Mouse (Mus musculus) lung, postnatal 25 days (tissue): ENCODE measurements at regions not wholly inside any gene's neighbourhood (a gene's known extent, or its start where the extent isn't known, plus 50 kb on each side); places are given as distances from the start of the nearest gene placed in this dataset.
"Not testable (repeated sequence)": the region's sequence is repeated elsewhere in the genome, so short reads cannot be mapped to it uniquely, and the experiment has no call there.

Experiments used
- DNase-seq: peaks from one replicate; pipeline ENCODE4 v3.0.0; 2022; ENCODE audit warnings: low spot score

DNA sequence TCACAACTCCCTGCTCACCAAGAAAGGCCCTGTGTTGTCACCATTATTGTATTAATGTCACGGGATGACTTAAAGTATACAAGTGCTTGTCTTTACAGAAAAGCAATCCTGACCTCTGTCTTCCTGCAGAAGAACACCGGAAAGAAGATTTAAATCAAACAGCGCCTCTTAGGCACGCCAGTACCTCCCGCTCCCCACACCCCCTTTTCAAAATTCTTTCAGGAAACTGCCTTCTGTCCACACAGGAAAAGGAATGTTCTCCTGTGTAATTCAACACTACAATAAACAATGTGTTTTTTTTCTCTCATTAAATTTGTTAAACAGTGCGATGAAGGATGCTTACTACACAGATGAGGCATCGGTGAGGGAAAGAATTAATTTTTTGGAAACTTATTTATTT lies 112.6 kb upstream of the Stt3b start:
- peak; percentile 72 for DNase-seq

DNA sequence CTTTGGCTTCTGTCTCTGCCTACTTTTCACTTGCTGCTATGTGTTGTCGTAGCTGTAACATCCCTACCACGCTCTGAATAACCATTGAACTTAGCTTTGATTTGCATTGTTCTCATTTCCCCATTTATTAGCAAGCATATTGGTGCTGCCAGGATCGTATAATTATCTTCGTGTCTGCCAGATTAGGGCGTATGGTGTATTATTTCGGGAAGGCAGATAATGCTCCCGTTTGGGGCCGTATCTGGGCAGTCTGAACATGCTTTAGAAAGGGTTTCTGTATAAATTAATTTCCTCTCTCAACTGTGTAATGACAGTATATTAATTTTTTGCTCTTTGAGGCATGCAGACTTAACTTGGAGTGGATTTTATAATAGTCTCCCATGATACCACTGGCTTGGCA lies 116.5 kb upstream of the Stt3b start:
- no peak for DNase-seq

DNA sequence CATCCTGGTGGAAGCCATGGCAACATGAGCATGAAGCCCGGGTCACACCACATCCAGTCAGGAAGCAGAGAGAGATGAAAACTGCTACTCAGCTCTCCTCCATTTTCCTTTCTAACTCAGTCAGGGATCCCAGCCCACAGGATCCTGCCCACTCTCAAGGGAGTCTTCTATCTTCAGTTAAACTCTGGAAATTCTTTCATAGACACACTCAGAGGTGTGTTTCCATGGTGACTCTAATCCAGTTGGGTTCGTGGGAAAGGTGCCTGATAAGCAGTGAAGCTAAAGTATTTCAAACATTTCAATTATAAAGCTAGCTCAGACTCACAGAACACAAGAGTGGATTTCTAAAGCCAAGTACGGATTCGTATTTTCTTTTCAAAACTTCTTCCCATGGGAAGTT lies 120.0 kb upstream of the Stt3b start:
- DNase-seq = no peak

DNA sequence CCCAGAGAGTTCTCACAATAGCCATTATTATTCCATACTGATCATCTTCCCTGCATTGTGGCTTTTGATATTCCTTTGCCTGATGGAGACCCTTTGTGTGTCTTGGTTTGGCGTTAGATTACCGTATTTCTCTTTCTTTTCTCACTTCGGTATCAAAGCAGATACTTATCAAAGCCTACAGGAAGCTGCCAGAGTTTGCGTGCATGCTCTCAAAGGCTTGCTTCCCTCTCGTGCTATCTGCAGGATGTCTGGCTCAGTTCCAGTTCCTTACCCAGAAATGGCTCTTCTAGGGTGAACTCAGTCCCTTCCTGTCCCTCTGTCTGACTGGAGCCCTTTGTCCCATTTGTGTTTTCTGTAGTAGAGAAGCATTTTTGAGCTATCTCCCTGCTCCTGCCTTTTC lies 124.5 kb upstream of the Stt3b start:
- peak; percentile 68 for DNase-seq

DNA sequence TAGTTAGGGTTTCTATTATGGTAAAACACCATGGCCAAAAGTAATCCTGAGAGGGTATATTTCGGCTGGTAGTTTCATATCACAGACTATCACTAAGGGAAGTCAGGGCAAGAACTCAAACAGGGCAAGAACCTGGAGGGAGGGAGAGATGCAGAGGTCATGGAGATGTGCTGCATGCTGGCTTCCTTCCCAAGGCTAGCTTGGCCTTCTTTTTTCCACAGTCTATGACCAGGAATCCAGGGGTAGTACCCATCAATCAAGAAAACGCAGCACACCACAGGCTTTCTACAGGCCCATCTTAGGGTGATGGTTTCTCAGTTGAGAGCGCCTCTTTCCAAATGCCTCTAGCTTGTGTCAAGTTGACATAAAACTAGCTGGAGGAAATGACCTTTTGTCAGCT lies 126.1 kb upstream of the Stt3b start:
- no peak for DNase-seq

DNA sequence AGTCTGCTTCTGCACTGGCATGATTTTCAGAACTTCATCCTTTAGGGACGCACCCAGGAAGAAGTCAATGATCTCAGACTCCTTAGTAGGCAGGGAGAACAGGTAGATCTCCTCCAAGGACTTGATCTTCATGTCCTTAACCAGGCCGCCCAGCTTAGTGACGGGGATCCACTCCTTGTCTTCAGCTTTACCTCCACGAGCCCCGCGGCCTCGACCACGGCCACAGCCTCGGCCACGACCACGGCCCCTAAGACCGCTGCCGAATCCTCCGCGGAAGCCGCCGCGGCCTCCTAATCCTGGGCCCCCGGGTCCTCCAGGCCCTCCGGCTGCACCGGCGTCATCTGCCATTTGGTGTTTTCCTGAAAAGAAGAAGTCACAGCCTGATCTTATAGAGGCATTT lies 128.0 kb upstream of the Stt3b start:
- DNase-seq = not testable (repeated sequence)

DNA sequence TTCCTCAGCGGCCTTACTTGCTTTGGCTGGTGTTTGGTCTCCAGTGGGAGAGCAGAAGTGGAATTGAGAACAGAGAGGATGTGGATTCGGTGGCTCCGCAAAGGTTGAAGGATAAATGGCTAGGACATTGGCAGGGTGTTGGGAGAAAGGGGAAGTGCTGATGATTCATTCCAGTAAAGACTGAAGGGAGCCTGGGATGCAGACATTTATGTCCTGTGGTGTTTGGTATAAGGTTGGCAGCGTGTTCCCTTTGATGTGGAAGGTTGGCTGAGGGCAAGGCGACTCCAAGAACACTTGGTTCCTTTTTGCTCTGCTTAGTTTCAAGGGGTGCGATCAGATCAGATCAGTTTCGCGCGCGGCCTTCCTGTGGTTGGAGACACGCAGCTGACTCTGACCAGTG lies 136.5 kb upstream of the Stt3b start:
- no peak for DNase-seq

DNA sequence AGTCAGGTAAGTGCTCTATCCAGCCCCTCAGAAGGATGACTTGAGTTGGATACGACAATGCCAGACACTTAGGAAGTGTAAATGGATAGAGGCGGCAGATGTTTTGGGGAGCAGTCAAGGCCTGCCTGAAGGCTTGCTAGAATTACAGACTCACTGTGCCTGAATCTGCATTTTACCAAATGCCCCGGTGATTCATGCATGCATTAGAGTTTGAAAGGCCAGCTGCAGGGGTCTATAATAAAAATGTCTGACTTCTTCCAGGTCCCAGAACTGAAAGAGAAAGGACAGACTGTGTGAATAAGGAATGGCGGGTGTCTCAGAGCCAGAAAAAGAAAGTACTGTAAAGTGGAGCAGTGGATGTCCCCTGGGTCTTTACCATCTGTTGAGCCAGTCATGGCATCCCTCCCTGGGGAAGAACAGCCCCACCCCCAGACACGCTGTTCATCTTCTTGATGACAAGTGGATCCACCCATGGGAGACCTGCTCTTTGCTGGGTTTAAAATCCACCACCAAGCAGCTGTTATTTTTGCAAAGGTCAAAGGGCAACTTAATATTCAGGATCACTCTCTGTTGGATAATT lies 140.6 kb upstream of the Stt3b start:
- DNase-seq = no peak

DNA sequence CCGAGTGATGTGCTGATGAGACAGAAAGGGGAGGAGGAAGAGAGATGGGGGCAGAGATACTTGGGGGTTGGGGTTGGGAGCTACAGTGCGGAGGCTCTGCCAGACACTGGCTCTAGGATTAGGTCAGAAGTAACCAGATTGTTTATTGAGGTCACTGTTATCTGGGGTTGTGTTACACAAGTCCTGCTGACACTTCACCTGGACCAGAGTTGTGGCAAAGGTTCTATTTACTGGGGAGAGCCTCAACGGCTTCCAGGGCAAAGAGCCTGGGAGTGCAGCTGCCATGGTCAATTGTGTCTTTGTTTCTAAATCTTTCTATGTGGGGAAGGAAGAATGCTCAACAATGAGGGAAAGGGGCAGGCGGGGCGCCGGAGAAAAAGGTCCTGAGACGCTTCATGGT lies 144.6 kb upstream of the Stt3b start:
- DNase-seq = no peak

DNA sequence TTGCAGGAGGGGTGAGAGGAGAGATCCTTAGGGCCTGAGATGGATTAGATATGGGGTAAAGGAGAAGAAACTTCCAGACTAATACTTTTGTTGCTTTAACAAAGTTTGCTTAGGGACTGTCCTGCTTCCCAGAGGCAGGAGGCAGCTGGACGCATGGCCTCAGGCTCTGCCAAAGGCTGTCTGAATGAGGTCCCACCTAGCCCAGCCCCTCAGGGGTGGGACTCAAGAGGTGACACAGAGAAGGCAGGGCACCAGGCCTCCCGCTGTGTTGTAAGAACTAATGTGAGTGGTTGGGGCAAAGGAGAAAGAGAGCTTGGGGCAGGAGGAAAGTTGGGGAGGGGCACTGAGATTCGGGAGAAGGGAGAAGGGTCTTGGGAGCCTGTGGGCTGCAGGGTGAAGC lies 145.9 kb upstream of the Stt3b start:
- no peak for DNase-seq

DNA sequence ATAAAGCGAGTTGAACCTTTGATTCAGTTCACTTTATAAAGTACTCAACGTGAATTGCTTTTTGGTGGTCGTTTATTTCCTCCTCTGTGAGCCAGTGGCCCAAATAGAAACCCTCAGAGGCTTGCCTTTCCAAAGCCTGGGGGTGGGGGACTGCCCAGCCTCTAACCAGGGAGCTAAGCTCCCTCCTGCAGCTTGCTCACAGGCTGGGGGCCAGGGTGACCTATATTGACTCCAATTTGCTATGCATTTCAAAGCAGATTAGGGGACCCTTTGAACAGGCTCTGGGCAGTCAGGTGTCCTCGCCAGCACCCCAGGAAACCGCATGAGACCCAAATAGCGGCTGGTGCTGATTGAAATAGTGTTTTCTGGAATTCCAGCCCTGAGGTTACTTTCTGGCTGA lies 146.4 kb upstream of the Stt3b start:
- no peak for DNase-seq

DNA sequence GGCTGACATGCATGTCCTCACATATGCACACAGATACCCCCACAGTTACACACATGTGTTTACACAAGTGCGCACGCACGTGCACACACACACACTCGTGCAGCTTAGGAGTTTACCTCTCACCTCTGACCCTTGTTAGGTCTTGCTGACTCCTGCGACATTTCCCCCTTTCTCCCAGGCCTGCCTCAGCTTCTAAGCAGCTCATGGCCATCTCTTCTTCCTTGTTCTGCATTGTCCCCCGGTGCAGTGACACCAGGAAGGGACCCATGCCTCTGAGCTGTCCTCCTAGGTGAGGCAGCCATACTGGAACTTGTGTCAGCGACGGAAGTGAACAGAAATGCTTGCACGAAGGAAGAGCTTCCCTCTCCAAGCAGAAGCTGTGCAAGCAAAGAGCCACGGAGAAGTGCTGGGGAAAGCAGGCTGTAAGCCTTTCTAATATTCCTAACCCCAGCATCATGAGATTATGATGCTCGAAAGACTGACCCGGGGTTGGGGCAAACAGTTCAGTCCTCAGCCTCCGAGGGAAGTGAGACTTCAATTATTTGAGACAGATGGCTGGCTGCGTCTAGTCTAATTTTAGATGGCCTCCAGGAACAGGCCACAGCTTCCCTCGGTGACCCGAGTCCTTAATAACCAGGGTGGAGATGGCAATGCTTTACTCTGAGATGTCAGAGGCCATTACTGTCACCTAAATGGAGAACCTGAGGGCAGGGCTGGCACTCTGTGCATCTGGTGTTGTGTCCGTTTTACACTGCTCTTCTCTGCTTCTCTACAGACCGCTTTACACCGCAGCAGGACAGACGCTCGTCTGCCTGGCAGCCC lies 147.9 kb upstream of the Stt3b start:
- no peak for DNase-seq

DNA sequence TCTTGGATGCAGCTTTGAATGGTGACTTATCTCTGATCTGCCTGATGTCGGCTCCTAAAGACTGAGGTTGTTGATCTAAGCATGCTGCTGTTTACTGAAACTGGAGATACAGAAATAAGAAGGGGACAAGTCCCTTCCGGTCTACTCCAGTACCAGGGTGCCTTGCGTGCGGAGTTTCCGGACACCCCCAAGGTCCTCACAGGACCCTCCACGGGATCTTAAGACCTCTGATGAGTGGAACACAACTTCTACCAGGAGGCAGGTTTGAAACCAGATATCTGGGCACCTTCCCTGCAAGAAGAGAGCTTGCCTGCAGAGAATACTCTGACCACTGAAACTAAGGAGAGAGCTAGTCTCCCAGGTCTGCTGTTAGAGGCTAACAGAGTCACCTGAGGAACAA lies 148.9 kb upstream of the Stt3b start:
- not testable (repeated sequence) for DNase-seq

DNA sequence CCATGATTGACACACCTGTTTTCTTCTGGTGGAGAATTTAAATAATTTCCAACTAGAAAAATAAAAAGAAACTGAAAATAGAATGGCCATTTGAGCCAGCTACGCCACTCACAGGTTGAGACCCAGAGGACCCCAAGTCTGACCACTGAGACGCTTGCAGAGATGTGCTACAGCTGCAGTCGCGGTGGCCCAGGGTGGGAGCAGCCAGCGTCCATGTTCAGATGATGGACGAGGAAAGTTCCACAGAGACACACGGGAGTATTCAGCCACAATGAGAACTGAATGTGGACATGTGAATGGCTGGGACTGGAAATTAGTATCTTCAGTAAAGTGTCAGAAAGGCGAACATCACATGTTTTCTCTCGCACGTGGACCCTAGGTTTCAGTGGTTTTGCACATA lies 155.1 kb upstream of the Stt3b start:
- no peak for DNase-seq

DNA sequence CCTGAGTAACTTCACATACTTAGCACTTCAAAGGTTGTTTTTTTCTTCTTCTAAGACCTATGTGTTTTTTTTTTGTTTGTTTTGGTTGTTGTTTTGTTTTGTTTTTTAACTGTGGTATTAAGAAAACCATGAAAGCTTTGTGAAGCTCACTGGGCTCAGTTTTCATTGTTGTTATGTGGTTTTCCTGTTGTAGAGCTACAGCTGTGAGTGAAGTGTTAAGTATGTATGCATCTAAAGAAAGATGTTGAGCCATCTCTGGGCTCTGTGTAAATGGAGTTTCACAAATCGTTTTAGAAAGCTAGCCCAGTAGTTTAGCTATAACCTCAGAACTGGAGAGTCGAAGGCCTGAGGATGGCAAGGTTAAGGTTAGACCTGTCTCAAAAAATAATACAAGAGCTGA lies 158.4 kb upstream of the Stt3b start:
- DNase-seq = no peak

DNA sequence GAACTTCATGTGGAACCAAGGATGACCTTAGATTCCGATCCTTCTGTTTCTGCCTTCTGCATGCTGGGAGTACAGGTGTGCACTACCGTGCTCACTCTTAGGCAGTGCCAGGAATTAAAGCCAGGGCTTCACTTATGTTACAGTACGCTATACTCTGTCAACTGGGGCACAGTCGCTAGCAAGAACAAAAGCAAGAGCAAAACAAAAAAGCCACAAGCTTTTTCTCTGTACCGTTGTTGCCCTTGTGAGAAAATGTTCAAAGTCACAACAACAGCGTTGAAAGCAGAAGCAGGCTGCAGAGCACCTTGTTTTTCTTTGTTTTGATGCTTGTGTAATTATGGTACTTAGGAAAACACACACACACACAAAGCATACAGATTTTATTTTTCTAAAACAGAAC lies 161.4 kb upstream of the Stt3b start:
- DNase-seq = no peak

DNA sequence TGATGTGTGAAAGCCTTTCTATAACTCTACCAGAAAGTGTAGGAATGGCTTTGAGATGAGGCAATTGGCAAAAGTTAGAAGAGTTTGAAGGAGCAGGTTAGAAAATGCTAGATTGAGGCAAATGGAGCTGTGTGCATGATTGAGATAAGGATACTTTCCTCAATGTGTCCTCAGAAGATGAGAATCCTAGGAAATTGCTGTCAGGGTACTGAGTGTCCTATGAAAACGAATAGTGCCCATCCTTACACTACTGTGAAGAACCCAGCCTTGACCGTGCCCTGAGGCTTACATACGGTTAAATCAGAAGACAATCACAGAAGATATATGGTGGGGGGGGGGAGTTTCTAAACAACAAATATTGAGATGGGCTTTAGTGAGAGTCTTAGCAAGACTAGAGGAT lies 162.8 kb upstream of the Stt3b start:
- no peak for DNase-seq

DNA sequence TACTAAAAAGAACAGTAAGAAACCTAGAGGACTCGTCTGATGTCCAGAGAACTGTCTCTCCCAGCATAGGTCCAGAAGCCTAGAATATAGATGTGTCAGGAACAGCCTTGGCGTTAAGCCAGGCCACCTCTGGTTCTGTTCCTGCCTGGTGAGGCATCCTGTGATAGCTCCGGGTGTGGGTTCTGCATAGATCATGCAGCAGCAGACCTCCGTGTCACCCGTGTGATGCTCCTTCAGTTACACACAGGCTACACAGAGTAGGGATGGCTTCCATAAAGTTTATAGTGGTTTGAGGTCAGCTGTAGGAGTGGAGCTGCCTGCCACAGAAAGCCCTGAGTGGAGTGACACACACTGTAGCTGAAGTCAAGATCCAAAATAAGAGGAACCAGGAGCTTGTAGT lies 163.6 kb upstream of the Stt3b start:
- DNase-seq = no peak

DNA sequence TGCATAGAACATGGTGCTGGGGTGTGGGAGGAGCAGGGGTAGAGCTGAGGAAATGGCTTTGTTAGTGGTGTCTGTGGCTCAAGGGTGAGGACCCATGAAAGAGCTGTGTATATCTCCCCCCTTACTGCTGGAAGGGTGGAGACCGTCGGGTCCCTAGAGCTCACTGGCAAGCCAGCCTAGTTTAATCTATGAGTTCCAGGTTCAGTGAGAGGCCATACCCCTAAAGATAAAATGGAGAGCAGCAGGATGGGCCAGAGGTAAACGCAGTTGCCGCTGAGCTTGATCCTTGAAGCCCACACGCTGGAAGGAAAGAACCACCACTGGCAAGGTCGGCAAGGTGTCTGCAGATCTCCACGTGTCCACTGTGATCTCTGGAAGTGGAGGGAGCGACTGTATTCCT lies 164.1 kb upstream of the Stt3b start:
- no peak for DNase-seq

DNA sequence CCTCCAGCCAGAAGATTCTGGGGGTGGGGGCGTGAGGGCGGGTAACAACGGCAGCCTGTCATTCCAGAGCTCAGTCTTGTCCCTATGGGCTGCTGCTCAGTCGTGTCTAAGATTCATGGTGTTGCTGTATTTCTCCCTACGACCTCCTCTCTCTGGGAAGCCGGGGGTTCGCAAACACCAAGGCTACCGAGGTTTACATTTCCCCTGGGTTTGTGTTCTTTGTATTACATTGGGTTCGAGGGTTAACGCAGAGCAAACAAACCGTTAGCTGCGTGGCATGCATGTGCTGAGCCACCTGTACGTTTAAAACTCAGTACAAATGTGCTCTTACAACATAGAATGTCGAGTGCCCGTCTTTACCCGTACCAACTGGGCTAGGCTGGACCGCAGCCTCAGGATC lies 166.0 kb upstream of the Stt3b start:
- DNase-seq = no peak

DNA sequence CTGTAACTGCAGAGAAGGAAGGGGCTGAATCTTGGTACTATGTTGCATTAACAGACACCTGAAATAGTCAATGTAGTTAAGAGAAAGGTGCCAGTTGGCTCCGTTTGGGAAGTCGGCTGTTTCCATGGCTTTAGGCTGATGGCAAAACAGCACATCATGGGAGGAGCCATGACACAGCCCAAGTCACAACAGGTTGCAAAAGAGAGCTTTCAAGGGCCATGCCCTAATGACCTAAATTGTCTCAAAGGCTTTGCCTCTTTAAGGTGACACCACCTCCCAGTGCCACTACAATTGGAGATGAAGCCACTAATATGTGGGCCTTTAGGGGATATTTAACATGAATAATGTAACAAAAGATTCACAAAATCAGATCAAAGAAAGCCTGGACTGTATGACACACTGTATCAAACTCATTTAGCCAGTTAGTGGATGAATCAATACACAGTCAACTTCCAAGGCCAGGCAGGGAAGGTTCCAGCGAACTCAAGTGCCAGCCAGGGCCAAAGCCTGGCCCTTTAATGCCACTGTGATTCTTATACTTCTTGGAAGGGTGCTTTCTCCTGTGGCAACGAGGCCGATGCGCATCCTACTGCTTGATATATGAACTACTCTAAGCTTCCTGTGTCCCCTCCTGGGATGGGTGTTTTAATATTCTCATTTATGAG lies 167.5 kb upstream of the Stt3b start:
- DNase-seq = no peak

DNA sequence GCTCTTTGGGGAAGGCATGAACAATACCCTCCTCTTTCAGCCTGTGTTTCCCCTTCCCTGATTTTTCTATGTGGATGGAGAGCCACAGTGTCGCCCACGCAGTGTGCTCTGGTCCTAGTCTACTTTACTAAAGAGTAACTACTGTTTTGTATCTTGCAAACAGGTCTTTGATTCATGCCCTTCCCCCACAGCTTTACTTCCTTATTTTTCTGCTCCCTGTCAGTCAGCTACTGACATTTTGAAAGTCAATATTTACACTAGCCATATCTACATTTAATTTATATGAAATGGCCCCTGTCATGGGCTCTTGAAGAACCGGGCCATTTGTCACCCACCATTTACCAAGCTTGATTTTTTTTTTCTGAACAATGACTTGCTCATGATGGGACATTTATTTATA lies 168.7 kb upstream of the Stt3b start:
- no peak for DNase-seq

DNA sequence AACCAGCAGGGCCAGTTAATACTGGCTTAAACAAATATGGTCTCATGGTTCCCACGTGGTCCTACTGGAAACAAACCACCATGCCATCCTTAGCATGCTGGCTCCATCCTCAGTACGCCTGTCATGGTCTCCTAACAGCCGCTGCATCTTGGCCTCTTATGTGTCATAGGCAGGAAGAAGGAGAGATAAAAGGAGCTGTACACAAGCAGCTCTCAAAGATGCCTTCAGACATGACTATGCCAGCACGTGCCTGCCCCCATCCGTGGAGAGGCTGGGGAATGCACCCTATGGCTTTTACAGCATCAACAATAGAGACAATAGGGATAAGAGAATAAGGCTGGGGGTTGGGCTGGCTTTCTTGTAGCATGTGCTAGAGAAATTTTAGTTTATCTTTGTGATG lies 171.0 kb upstream of the Stt3b start:
- DNase-seq = no peak

DNA sequence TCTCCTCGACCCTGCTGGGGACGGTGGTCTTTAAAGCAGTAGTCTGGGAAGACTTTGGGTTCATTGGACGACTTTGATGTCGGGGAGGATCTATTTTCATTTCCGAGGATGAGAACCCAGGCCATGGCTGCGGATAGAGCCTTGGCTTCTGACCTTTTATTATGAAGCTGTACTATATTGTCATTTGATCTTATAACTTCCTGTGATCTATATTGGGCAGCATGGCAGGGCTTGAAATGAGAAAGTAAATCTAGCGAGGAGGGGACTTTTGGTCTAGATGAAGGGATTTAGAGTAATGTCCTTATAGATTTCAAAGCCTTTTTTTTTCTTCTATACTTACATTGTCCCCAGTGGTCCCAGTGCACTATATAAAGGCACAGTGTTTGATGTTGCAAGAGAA lies 172.8 kb upstream of the Stt3b start:
- no peak for DNase-seq
